Mouse (Mus musculus) ES-E14 (cell line): ENCODE results near the gene Fryl. TPM values are rescaled to one million over a fixed set of nuclear protein-coding genes. Genes with fewer than 3 reads are reported as not detected.

Experiments used
- DNase-seq: peaks from one replicate; pipeline ENCODE4 v3.0.0-alpha.2; 2013; ENCODE audit warnings: low read depth, low spot score
- H3K27ac ChIP-seq: 2 replicates; pipeline ENCODE4 v1.5.1; 2012; ENCODE audit warnings: low read depth, mild to moderate bottlenecking, low read length, moderate library complexity, mixed read lengths; ENCODE audit not compliant: poor library complexity, insufficient read depth, severe bottlenecking
- H3K36me3 ChIP-seq: 2 replicates; pipeline ENCODE4 v1.6.1; 2012; ENCODE audit warnings: mild to moderate bottlenecking, low read length, moderate library complexity, mixed read lengths; ENCODE audit not compliant: control insufficient read depth, poor library complexity, insufficient read depth, severe bottlenecking
- H3K4me1 ChIP-seq, 2 experiments: fragments of 150-350 bp in 1 of 2; sonication (generic) in 1 of 2; 2 replicates each; pipeline ENCODE4 v1.6.1; 2012; ENCODE audit warnings: low read length in 2 of 2, mild to moderate bottlenecking in 1 of 2, mixed read lengths in 1 of 2; ENCODE audit not compliant: control insufficient read depth in 2 of 2, insufficient read depth in 2 of 2, poor library complexity in 1 of 2
- H3K4me3 ChIP-seq, 2 experiments: fragments of 150-350 bp in 1 of 2; sonication (generic) in 1 of 2; 2 replicates each; pipeline ENCODE4 v1.5.1; 2012; ENCODE audit warnings: low read length in 2 of 2, low read depth in 1 of 2, mild to moderate bottlenecking in 1 of 2, mixed read lengths in 1 of 2; ENCODE audit not compliant: insufficient read depth in 1 of 2, poor library complexity in 1 of 2, severe bottlenecking in 1 of 2
- H3K9ac ChIP-seq: 2 replicates; pipeline ENCODE4 v1.6.1; 2012; ENCODE audit warnings: low read depth, mild to moderate bottlenecking, low read length, mixed read lengths; ENCODE audit not compliant: poor library complexity, insufficient read depth, severe bottlenecking
- H3K9me3 ChIP-seq: fragments of 150-350 bp; sonication (generic); 2 replicates; pipeline ENCODE4 v1.6.1; 2012; ENCODE audit warnings: low read depth, mild to moderate bottlenecking, low read length; ENCODE audit not compliant: control insufficient read depth, insufficient read depth
- CHD2 ChIP-seq: IDR thresholded peaks from 2 replicates; pipeline ENCODE4 v1.6.1; 2014; ENCODE audit warnings: mild to moderate bottlenecking, low read depth, low read length, inconsistent platforms
- HCFC1 ChIP-seq: IDR thresholded peaks from 2 replicates; pipeline ENCODE4 v1.6.1; 2012; ENCODE audit warnings: low read length, inconsistent platforms, borderline replicate concordance; ENCODE audit not compliant: insufficient read depth
- MAFK ChIP-seq: IDR thresholded peaks from 2 replicates; pipeline ENCODE4 v1.6.1; 2014; ENCODE audit warnings: mild to moderate bottlenecking, low read depth, low read length, inconsistent platforms; ENCODE audit not compliant: insufficient read depth
- ZC3H11A ChIP-seq: IDR thresholded peaks from 2 replicates; pipeline ENCODE4 v1.6.1; 2012; ENCODE audit warnings: low read depth, mild to moderate bottlenecking, inconsistent platforms, low read length, borderline replicate concordance
- ZNF384 ChIP-seq: IDR thresholded peaks from 2 replicates; pipeline ENCODE4 v1.6.1; 2012; ENCODE audit warnings: low read depth, low read length, inconsistent platforms
- in situ Hi-C, 2 experiments: fragments of 600-800 bp; cut with MboI; formaldehyde crosslinking; loops; one replicate each; pipeline ENCODE4 v1.15.1; 2025; ENCODE audit warnings: low sequenced_read_pairs in 2 of 2, inconsistent platforms in 1 of 2; ENCODE audit not compliant: unreplicated experiment in 2 of 2
- total RNA-seq: library from RNA; depleted of rRNA; stranded (reverse); fragments of 300-350 nt; gene quantifications from 2 replicates; pipeline ENCODE4 v1.2.3, GENCODE M21; 2012

Gene Fryl
- total RNA-seq, 1 experiment = 53.3 TPM

DNA sequence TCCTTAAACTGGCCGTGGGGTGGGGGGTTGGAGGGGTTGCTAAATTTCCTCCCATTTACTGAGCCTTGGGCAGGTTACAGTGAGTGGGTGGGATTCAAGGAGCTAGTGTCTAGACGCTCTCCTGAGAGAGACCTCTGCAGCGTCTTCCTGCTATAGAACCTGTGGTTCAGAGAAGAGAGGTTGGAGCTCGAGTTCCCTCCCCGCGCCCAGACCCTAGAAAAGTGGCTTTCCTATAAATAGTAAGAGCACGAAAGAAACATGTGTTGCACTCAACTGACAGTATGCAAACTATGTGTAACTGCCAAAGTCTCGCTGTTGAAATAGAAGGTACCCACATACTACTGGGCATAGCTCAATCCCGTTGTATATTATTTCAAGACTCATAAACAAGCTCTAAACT lies 49.7 kb downstream of the Fryl start:
- H3K4me3 ChIP-seq = no peak overlapping the region
- DNase-seq = no peak
- no peak overlapping the region for H3K27ac ChIP-seq
- TF ChIP-seq ZC3H11A (no peak), ZNF384 (no peak), MAFK (no peak)
- in situ Hi-C loops = no loop called here
- no peak overlapping the region for H3K9ac ChIP-seq
- no peaks in the 10 kb centered on the region; the same call in 1 of the 2 replicates for H3K36me3 ChIP-seq
- no peaks in the 10 kb centered on the region for H3K9me3 ChIP-seq
- H3K4me1 ChIP-seq = peaks cover 17 to 19% of the 10 kb centered on the region in 2 experiments

GRCm38 (mm10) chr5:73205996-73206629 lies 50.3 kb downstream of the Fryl start:
- TF ChIP-seq HCFC1 = no peak
- no peak for TF ChIP-seq MAFK
- TF ChIP-seq CHD2 = no peak
- no peak for TF ChIP-seq ZC3H11A
- TF ChIP-seq ZNF384 = no peak
- no peak overlapping the region for H3K9ac ChIP-seq
- in situ Hi-C loops = no loop called here
- H3K27ac ChIP-seq = no peak overlapping the region
- no peaks in the 10 kb centered on the region; the same call in 1 of the 2 replicates for H3K36me3 ChIP-seq
- no peak for DNase-seq
- no peak overlapping the region for H3K4me3 ChIP-seq
- H3K4me1 ChIP-seq = peaks cover 16 to 19% of the 10 kb centered on the region in 2 experiments
- no peaks in the 10 kb centered on the region for H3K9me3 ChIP-seq

- H3K9me3 ChIP-seq = no peaks in the 10 kb centered on the region
- H3K4me1 ChIP-seq = peaks cover 10 to 16% of the 10 kb centered on the region in 2 experiments
- H3K9ac ChIP-seq = no peak overlapping the region
- no peak for DNase-seq
- H3K36me3 ChIP-seq = no peaks in the 10 kb centered on the region
- in situ Hi-C loops = no loop called here
- H3K4me3 ChIP-seq = no peak overlapping the region
- no peak overlapping the region for H3K27ac ChIP-seq
- no peak for TF ChIP-seq ZC3H11A
- no peak for TF ChIP-seq ZNF384
- TF ChIP-seq HCFC1 = no peak
- TF ChIP-seq MAFK = no peak
- TF ChIP-seq CHD2 = no peak
Observed at GRCm38 (mm10) chr5:73205050-73205449, 51.4 kb downstream of the Fryl start.

DNA sequence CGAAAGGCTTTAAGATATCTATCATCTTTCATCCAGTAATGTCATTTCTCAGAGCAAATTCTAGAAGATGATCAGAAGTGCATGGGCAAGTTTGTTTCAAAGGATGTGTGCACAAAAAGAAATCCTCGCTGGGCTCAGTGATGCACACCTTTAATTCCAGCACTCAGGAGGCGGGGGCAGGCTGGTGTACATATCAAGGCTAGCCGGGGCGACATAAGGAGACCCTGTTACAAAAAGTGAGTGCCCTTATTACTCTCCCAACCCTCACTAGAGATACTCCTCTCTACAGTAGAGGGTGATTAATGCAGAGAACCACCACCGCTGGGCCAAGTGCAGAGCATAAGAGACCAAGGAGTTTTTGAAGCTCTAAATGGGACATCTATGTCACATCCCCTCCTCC lies 53.9 kb downstream of the Fryl start:
- Histone ChIP-seq H3K9ac (no peak overlapping the region), H3K9me3 (no peaks in the 10 kb centered on the region), H3K4me1 (peaks cover 0 to 2% of the 10 kb centered on the region in 2 experiments; a peak in 1 of 4 replicates), H3K36me3 (no peaks in the 10 kb centered on the region), H3K27ac (no peak overlapping the region), H3K4me3 (no peak overlapping the region)
- TF ChIP-seq ZC3H11A = no peak
- TF ChIP-seq ZNF384 = no peak
- TF ChIP-seq HCFC1 = no peak
- no peak for TF ChIP-seq MAFK
- TF ChIP-seq CHD2 = no peak
- no peak for DNase-seq
- in situ Hi-C loops = no loop called here
